Mouse (Mus musculus) gastrocnemius, adult 18-20 months (tissue): Measurements from ENCODE around the gene Dlgap1. TPM values are rescaled to one million over a fixed set of nuclear protein-coding genes. Genes with fewer than 3 reads are reported as not detected.

Experiments used
- DNase-seq: peaks from one replicate; pipeline ENCODE4 v3.0.0; 2021; ENCODE audit warnings: low spot score
- total RNA-seq, 2 experiments: library from RNA; stranded (reverse); gene quantifications; 2 replicates each; pipeline ENCODE4 v1.2.3; 2021

Gene Dlgap1
- total RNA-seq, 2 experiments from 2014 or later = 0.37 to 0.40 TPM

DNA sequence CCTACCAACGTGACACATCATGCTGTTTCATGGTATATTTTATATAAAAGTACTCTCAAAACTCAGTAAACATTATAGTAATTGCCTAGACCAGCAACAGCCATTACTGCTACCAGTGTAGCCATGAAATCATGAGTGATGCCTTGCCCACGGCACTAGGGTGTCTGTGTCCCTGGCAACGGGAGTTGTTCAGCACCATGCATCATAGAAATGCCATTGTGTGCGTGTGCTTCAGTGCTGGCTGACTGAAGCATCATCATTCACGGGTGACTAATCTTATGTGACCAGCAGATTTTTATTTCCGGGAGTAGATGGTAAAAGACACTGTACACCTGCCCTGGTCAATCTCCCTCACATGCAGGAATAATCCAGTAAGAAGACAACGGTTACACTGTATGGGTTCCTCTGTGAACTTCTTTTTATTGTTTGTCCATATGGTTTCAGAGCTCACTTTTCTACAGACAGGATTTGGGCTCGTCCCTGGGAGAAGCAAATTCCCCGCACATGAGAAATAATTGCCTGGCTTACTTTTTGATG, 203.7 kb downstream of the Dlgap1 start:
- DNase-seq = no peak

DNA sequence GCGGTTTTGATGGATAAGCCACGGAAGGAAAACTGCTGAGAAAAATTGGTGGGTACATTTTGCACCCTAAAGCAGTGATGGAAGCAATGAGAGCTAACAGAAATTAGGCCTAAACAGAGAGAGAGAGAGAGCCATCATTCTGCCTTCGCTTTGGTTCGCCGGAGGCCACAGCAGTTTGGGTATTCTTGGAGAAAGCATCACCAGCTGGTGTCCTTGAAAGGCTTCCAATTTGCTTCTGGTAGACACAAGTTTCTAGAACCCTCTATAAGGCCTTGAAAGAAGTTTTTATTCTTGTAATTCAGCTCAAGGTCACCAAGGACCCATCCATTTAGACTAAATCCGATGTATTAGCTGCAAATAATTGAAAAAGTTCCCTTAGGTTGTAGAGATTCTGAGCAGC, 205.0 kb downstream of the Dlgap1 start:
- DNase-seq = no peak

- no peak for DNase-seq
These were observed 222.4 kb downstream of the Dlgap1 start for GRCm38 (mm10) chr17:70191228-70191627.

- DNase-seq = no peak
These were observed 254.0 kb downstream of the Dlgap1 start for GRCm38 (mm10) chr17:70222891-70223290.

- no peak for DNase-seq
These were observed 278.5 kb downstream of the Dlgap1 start for GRCm38 (mm10) chr17:70247342-70247741.

- no peak for DNase-seq
These were observed 279.4 kb downstream of the Dlgap1 start for GRCm38 (mm10) chr17:70248250-70248649.

DNA sequence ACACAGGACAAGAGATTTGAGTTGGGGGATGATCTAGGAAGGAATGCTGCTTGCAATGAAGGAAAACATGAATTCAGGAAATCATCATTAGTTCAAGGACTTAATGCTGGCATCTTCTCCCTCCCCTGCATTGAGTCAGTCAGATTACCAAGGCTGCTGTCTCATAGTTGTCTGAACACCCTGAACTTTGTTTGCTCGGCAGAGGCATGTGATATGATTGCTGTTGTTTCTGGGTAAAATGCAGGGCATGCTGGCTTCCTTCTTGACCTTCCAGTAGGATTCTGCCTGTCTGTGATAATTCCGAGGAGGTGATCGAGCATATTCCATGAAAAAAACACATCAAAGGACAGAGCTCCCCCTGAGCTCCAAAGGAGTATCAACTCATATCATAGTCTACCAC, 283.6 kb downstream of the Dlgap1 start:
- DNase-seq = no peak

- no peak for DNase-seq
These were observed 287.5 kb downstream of the Dlgap1 start for GRCm38 (mm10) chr17:70256371-70256770.

DNA sequence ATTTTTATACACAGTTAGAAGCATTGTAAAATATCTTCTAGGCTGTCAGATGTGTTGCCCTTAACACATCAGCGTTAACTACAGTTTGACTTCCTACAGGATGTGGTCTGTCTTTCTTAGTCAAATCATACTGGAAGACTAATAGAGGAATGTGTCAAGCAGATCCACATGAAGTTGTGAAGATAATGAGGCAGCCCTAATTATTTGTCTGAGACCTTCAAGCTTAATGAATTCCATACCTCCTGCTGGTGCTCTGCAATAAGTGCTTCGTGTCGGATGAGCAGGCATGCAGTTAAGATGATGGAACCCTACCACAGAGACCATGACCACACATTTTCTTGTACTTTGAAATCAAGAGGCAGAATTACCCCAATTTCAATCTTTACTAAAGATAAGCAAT, 294.3 kb downstream of the Dlgap1 start:
- no peak for DNase-seq

GRCm38 (mm10) chr17:70272125-70272524, 303.3 kb downstream of the Dlgap1 start:
- no peak for DNase-seq

DNA sequence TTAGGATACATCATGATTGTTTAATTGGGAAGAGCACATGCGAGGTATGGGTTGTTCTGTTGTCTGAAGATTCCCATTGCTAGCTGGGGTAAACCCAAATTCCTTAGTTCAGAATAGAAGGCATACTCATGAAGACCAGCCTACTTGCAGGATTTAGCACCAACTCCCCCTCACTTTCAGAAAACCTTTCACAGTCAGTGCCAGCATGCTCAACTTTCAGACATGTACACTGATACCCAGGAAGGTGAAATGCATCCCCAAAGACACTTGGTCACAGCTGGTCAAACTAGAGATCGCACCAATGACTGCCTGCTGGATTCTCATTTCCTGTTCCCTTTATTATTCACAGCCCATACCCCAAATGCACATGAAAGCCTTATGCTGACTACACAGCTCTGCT, 318.8 kb downstream of the Dlgap1 start:
- DNase-seq = no peak

- no peak for DNase-seq
These were observed 325.2 kb downstream of the Dlgap1 start for GRCm38 (mm10) chr17:70294106-70294505.

DNA sequence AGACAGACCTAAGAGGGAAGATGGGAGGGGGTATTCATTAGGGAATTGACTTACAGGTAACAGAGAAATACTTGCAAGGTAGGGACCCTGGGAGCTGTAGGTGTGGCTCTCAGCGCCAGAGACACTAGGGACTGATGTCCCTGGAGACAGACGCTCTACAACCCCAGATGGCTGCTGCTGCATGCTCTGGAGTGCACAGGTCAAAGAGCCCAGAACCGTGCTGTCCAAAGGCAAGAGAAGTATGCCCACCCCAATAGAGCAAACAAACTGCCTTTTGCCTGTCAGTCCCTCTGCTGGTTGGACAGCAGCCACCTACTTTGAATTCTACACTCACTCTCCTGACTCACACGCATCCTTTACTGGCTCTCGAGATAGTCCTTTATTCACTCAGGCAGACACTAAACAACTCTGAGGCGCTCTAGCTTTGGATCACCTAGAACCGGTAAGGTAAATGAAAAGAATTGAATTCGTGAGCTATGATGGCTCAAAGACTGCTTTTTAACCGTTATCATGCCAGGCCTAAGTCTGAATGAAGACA, 333.1 kb downstream of the Dlgap1 start:
- no peak for DNase-seq

DNA sequence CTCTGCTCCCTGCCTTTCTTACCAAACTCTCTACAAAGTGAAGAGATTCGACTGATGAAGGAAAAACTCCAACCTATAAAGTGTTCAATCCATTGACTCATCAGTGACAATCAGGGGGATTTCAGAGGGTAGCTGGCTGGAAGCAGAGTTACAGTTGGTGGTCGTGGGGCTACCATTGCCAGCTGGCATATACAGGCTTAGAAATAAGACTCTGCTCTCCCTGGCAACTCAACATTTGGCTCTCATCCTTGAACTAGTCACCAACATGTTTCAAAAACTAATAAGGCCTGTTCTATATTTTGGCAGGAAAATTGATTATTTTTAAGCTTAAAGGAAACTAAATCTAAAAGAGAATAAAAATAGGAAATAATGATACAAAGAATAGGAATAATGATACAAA, 333.8 kb downstream of the Dlgap1 start:
- DNase-seq = no peak

DNA sequence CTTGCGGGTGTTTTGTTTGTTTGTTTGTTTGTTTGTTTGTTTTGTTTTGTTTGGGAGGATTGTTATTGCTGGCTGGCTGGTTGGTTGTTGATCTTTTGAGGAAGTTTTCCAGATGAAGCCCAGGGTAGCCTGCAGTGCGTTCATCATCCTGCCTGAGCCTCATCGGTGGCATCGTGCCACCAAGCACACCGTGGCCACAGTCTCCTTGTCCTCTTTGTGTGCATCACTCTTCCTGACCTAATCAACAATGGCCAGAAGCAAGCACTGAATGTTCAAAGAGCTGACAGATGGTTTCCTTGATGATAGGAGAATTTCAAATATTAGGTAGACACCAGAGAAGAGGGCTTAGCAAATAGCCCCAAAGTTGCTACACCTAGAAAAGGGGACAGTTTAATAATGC, 336.1 kb downstream of the Dlgap1 start:
- no peak for DNase-seq

DNA sequence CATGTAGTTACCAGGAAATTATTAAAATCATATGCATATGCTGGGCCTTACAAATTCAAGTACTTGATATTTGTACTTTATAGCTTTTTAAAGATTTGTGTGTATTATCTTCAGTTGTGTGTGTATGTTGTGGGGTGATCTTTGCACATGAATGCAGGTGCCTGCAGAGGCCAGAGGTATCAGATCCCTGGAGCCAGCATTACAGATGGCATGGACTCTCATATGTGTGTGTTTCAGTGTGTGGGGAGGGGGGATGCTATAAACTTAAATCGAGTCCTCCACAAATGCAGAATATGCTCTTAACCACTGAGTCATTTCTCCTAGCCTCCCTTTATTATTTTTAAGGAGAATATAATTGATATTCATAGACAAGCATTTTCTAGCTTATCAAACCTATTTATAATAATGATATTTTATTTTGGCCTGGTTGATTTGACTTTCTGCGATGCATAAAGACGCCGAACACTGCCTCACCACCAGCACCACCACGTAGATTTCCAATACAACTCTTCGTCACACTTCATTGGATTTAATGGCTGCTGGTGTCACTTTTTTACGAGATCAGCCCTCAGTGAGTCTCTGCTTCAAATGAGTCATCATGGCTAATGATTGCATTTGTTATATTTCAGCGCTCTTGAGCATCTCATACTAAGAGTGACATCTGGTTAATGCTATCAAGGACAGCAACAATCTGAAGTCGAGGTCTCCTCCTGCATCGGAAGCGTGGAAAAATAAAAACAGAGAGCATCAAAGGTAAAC, 338.7 kb downstream of the Dlgap1 start:
- DNase-seq = no peak

DNA sequence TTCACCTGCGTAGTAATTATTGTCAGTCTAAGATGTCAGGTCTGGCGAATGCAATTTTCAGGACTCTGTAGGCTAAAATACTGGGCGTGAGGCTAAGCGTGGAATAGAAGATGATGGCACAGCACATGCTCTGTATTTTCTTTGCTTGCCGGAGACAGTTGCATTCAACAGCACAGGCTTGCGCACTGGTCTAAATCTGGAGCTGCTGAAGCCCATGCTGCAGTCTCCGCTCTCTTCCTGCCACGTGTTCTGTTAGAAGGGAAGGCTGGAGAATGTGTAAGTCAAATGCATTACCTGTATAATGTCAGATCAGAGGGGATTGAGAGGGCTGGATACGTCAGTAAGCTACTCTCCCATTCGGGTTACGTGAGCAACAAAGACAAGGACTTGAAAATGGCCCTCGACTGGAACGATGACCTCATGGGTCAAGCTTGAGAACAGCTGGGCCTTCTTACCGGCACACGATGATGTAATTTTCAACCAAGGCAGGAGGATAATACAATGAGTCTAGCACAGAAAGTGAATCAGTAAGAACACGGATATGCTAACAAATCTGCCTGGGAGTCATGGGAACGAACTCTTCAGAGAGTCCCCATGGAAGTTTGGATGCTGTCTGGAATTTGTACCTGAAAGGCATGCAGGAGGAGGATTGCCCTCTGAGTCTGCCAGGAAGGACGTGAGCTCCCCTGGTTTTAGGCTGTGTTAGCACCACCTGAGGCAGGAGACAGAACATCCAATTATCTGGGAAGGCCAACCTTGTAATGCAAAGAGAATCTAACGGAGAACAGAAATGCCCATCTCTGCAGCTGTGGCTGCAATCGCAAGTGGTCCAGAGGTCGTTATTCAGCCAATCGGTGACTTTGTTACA, 339.7 kb downstream of the Dlgap1 start:
- DNase-seq = no peak

DNA sequence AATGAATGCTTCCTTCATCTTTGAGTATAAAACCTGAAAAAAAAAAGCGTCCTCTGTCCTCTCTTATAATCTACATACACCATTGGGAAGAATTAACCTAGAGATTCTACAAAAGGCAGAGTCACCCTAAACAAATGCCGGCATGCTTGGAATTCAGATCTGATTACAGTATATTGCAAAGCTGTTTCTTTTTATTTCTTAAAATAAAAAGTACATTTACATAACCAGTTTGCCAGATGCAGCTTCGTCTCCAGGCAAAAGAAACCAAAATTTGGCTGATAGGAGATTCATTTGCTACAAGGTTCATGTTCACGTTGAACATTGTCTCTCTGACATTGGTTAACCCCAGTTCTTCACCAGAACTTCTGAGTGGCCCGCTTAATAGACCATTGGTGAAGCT, 347.5 kb downstream of the Dlgap1 start:
- no peak for DNase-seq

DNA sequence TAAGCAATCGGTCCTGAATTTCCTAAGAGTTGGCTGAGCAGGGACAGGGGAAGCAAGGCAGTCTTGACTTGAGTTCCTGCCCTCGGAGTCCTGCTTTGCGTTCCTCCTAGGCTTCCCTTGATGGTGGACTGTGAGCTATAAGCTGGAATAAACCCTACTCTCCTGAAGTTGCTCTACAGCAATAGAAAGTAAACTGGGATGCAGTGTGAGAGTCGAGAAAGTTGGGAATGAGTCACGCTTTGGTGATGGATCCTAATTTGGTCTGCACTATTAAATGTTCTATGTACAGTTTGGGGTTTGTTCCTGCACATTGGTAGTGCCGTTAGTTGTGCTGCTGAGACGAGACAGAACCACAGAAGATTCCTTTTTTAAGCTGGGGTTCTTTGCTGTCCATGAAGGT, 348.9 kb downstream of the Dlgap1 start:
- DNase-seq = no peak

GRCm38 (mm10) chr17:70321976-70322375, 353.1 kb downstream of the Dlgap1 start:
- no peak for DNase-seq

DNA sequence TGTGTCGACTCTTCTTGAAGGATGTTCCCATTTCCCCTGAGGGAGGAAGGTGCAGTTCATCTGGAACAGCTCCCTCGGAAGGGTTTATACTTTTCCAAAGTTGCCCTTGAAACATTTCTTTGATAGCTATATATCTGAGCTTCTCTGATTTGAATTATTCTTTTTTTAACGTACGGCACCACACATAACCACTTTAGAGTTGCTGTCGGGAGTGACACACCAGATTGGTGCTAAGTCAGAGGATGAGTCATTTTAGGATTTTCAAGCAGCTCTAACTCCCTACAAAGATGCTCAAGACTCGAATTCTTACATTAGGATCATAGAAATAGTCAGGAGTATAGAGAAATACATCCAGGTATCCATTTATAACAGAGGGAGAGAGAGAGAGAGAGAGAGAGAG, 364.6 kb downstream of the Dlgap1 start:
- no peak for DNase-seq

GRCm38 (mm10) chr17:70334171-70334570, 365.3 kb downstream of the Dlgap1 start:
- no peak for DNase-seq
